Comparison of ENCODE assay signal across 17 mouse cellular contexts in genomic region chr15:27849910-27850309, GRCm38 (mm10).
DNase-seq lines count a peak whose midpoint lies in the region; ATAC-seq and TF ChIP-seq lines count a peak whose summit lies in the region.
"Had no signal": no experiment of that assay in that cellular context is flagged by ENCODE, and none has a peak within 500 bp of the region (broad histone marks: within the 10 kb centered on the region; RNA-seq: fewer than 3 reads in every experiment).

No protein-coding gene starts in this region.

- peak; percentile 24 for DNase-seq in gastrocnemius, adult 18-20 months (ENCODE audit: low spot score)
- no peak for DNase-seq in gastrocnemius, postnatal 25 days
- DNase-seq in ovary, adult 18-20 months (ENCODE audit: low spot score) = peak; percentile 27
- no peak for DNase-seq in ovary, postnatal 14 days (ENCODE audit: low spot score)
- peak; percentile 67 for DNase-seq in Muller cell, postnatal 12 days (ENCODE audit: inconsistent ontology term)
- DNase-seq: cerebellum, adult 8-10 months; kidney, postnatal 25 days; left cerebral cortex, postnatal 4 days; lung, postnatal 36 days had no signal

- peak overlapping the region; percentile 49; the same call in 1 of the 2 replicates for H3K27ac ChIP-seq in embryonic fibroblast, embryonic 13.5 days (ENCODE audit: insufficient read depth, low read length)
- H3K27ac ChIP-seq: embryonic facial prominence, embryonic 10.5 days; hindbrain, embryonic 13.5 days; liver, embryonic 12.5 days; midbrain, embryonic 13.5 days had no signal

- no peak overlapping the region for H3K4me3 ChIP-seq in embryonic fibroblast, embryonic 13.5 days (ENCODE audit: insufficient read depth, low read length)
- H3K4me3 ChIP-seq: embryonic facial prominence, embryonic 10.5 days; hindbrain, embryonic 13.5 days; liver, embryonic 12.5 days; midbrain, embryonic 13.5 days had no signal

- H3K4me1 ChIP-seq in embryonic fibroblast, embryonic 13.5 days (ENCODE audit: control insufficient read depth, insufficient read depth, low read length) = peaks cover 8% of the 10 kb centered on the region; the same call in 1 of the 2 replicates
- H3K4me1 ChIP-seq: liver, embryonic 12.5 days; midbrain, embryonic 13.5 days had no signal

- no peak for TF ChIP-seq POLR2A in embryonic fibroblast, embryonic 13.5 days (IDR thresholded peaks at IDR 0.05; ENCODE audit: low read depth, low read length)

- no peak for TF ChIP-seq CTCF in embryonic fibroblast, embryonic 13.5 days (IDR thresholded peaks at IDR 0.05; ENCODE audit: borderline replicate concordance, insufficient read depth, low read length)

- no peak for ATAC-seq in megakaryocyte progenitor cell, adult 5-6 weeks (replicated peaks; ENCODE audit: poor library complexity)
- no peak for ATAC-seq in monocyte, adult 5-6 weeks (replicated peaks; ENCODE audit: insufficient number of reproducible peaks, low FRiP score, low TSS enrichment, poor library complexity, severe bottlenecking)
- ATAC-seq: intestine, postnatal 0 days; liver, embryonic 12.5 days; midbrain, embryonic 13.5 days had no signal

Comparison
In these comparisons a context has a peak if more than half of its experiments do, and no peak if none do; other contexts are left out.
1. DNase-seq: peak in gastrocnemius, adult 18-20 months (single experiment), ovary, adult 18-20 months (single experiment) and Muller cell, postnatal 12 days (single experiment); none in gastrocnemius, postnatal 25 days (single experiment) and ovary, postnatal 14 days (single experiment).